Mouse (Mus musculus) adipose tissue, adult 10 weeks (tissue): ENCODE results near the gene Tgm2. TPM values are rescaled to one million over a fixed set of nuclear protein-coding genes. Genes with fewer than 3 reads are reported as not detected.

Experiments
- polyA plus RNA-seq: library from polyadenylated mRNA; stranded (reverse); fragments of 350-450 nt; fragmentation: Illumina TruSeq; extraction: RNeasy Lipid Tissue Mini Kit (QIAGEN cat#74804); gene quantifications from one replicate; pipeline ENCODE4 v1.2.3, GENCODE M21; 2014; ENCODE audit warnings: low read depth, low replicate concordance

The Tgm2 gene
- 140 TPM for polyA plus RNA-seq

GRCm38 (mm10) chr2:158146223-158146622, at the start of gene Tgm2:
Gene Tgm2, minus strand, starts transcription at chr2:158146436.

Other genes with a start within 250 kb of the Tgm2 start
- gene Vstm2l, start 231.8 kb downstream of the Tgm2 start, polyA plus RNA-seq: not detected
- gene Tti1, start 118.0 kb downstream of the Tgm2 start, polyA plus RNA-seq: 11.6 TPM
- gene Rprd1b, start 117.9 kb downstream of the Tgm2 start, polyA plus RNA-seq: 16.2 TPM
- 13.7 TPM for gene D630003M21Rik, start 82.8 kb upstream of the Tgm2 start, polyA plus RNA-seq
- 67.1 TPM for gene Bpi, start 111.7 kb upstream of the Tgm2 start, polyA plus RNA-seq
- 80.3 TPM for gene Lbp, start 160.1 kb upstream of the Tgm2 start, polyA plus RNA-seq
- 23.0 TPM for gene Snhg11, start 229.2 kb upstream of the Tgm2 start, polyA plus RNA-seq